Mouse (Mus musculus) myocyte (in vitro differentiated cells): ENCODE measurements around the gene 4931428L18Rik.

Source experiments
- E2F4 ChIP-seq: IDR thresholded peaks from one replicate; pipeline ENCODE4 v1.6.1; 2011; ENCODE audit warnings: mild to moderate bottlenecking, control low read depth, moderate library complexity; ENCODE audit not compliant: insufficient read depth
- MAX ChIP-seq: IDR thresholded peaks from one replicate; pipeline ENCODE4 v1.6.1; 2011; ENCODE audit warnings: low read depth, mild to moderate bottlenecking, control low read depth
- MYOD1 ChIP-seq, 3 experiments: IDR thresholded peaks; one replicate each; pipeline ENCODE4 v1.6.1; 2011; ENCODE audit warnings: control low read depth in 2 of 3, low read depth in 2 of 3, mild to moderate bottlenecking in 2 of 3, moderate library complexity in 1 of 3; ENCODE audit not compliant: insufficient read length in 2 of 3, control insufficient read depth in 1 of 3
- POLR2A ChIP-seq: IDR thresholded peaks from one replicate; pipeline ENCODE4 v1.6.1; 2011; ENCODE audit warnings: low read depth, mild to moderate bottlenecking, control low read depth, moderate library complexity; ENCODE audit not compliant: insufficient read length
- POLR2AphosphoS2 ChIP-seq: IDR thresholded peaks from one replicate; pipeline ENCODE4 v1.6.1; 2011; ENCODE audit warnings: low read depth, control low read depth; ENCODE audit not compliant: insufficient read length
- SRF ChIP-seq: IDR thresholded peaks from one replicate; pipeline ENCODE4 v1.6.1; 2011; ENCODE audit warnings: low read depth; ENCODE audit not compliant: control insufficient read depth, insufficient read length
- TCF12 ChIP-seq: IDR thresholded peaks from one replicate; pipeline ENCODE4 v1.6.1; 2011; ENCODE audit warnings: mild to moderate bottlenecking, control low read depth; ENCODE audit not compliant: poor library complexity, insufficient read depth, severe bottlenecking
- TCF3 ChIP-seq: IDR thresholded peaks from one replicate; pipeline ENCODE4 v1.6.1; 2011; ENCODE audit warnings: low read depth, control low read depth; ENCODE audit not compliant: insufficient read length
- USF1 ChIP-seq: IDR thresholded peaks from one replicate; pipeline ENCODE4 v1.6.1; 2011; ENCODE audit warnings: low read depth, mild to moderate bottlenecking, control low read depth, moderate library complexity

- TF ChIP-seq MAX (no peak), POLR2A (no peak), TCF12 (no peak), E2F4 (no peak), USF1 (no peak), POLR2AphosphoS2 (no peak), MYOD1 (IDR thresholded peaks at IDR 0.05; ENCODE audit: control insufficient read depth in 1 of 3, insufficient read length in 2 of 3, low read depth in 2 of 3) (no peak), TCF3 (no peak), SRF (no peak)
These were observed 7.7 kb downstream of the 4931428L18Rik start for GRCm38 (mm10) chr1:31214831-31215230.
